Mouse (Mus musculus) lung, postnatal 0 days (tissue): Measurements from ENCODE around the gene Vmn1r59.
"Not testable (repeated sequence)": the region's sequence is repeated elsewhere in the genome, so short reads cannot be mapped to it uniquely, and the experiment has no call there.

Source experiments
- CTCF ChIP-seq: IDR thresholded peaks from 2 replicates; pipeline ENCODE4 v1.5.1; 2016; ENCODE audit warnings: antibody characterized with exemption, mild to moderate bottlenecking
- EP300 ChIP-seq: IDR thresholded peaks from 2 replicates; pipeline ENCODE4 v1.6.1; 2016; ENCODE audit warnings: antibody characterized with exemption, mild to moderate bottlenecking, control low read depth

DNA sequence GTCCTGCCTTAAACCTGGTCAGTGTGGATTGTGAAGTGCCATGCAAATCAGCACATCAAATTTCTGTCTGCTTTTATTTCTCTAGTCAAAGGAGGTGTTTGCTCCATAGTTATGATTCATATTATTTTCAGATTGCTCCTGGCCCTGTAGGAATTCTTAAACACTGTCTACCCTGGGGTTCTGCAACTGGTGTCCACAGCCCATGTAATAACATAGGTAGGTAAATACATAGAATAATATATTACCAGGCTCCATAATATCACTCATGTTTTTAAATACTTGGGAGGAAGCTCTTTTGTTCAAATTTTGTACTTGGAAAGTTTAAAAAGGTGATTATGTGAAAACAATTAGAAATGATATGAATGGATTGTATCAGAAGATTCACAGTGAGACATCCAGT lies 37.3 kb upstream of the Vmn1r59 start, which contains the start of gene Vmn2r28:
- not testable (repeated sequence) for TF ChIP-seq CTCF, EP300
